Mouse (Mus musculus) retina, postnatal 7 days (tissue): Measurements from ENCODE around the gene Slfn8.
"Not testable (repeated sequence)": the region's sequence is repeated elsewhere in the genome, so short reads cannot be mapped to it uniquely, and the experiment has no call there.

Source experiments
- DNase-seq: peaks from one replicate; pipeline ENCODE4 v3.0.0-alpha.2; 2012; ENCODE audit warnings: low read depth, low spot score

Slfn8 gene

GRCm38 (mm10) chr11:82991469-82992166 lies 29.0 kb downstream of the Slfn8 start, which contains the start of gene Slfn9:
Gene Slfn9 (minus strand): TSS chr11:82991830.
- no peak for DNase-seq

- DNase-seq = not testable (repeated sequence)
Measured at GRCm38 (mm10) chr11:82990612-82991385, 29.8 kb downstream of the Slfn8 start.

- no peak for DNase-seq
Measured at GRCm38 (mm10) chr11:82989357-82989756, 31.3 kb downstream of the Slfn8 start.

- DNase-seq = no peak
Measured at GRCm38 (mm10) chr11:82987621-82988020, 33.0 kb downstream of the Slfn8 start.

GRCm38 (mm10) chr11:82983193-82983592 lies 37.4 kb downstream of the Slfn8 start:
- DNase-seq = no peak

GRCm38 (mm10) chr11:82982409-82982808 lies 38.2 kb downstream of the Slfn8 start:
- DNase-seq = not testable (repeated sequence)

- DNase-seq = no peak
Measured at GRCm38 (mm10) chr11:82973916-82974315, 46.7 kb downstream of the Slfn8 start.

GRCm38 (mm10) chr11:82971590-82971974 lies 49.0 kb downstream of the Slfn8 start:
- DNase-seq = no peak

GRCm38 (mm10) chr11:82970712-82971589 lies 49.7 kb downstream of the Slfn8 start:
- no peak for DNase-seq

GRCm38 (mm10) chr11:82962215-82962614 lies 58.4 kb downstream of the Slfn8 start:
- DNase-seq = no peak

GRCm38 (mm10) chr11:82961743-82962142 lies 58.9 kb downstream of the Slfn8 start:
- no peak for DNase-seq

GRCm38 (mm10) chr11:82959613-82960012 lies 61.0 kb downstream of the Slfn8 start:
- DNase-seq = peak; percentile 29

- no peak for DNase-seq
Measured at GRCm38 (mm10) chr11:82956925-82957324, 63.7 kb downstream of the Slfn8 start.

GRCm38 (mm10) chr11:82954631-82955030 lies 66.0 kb downstream of the Slfn8 start:
- DNase-seq = no peak

- DNase-seq = no peak
Measured at GRCm38 (mm10) chr11:82952612-82953542, 67.7 kb downstream of the Slfn8 start.
